Mouse (Mus musculus) testis, adult 2 months (tissue): ENCODE results near the gene Krt81.

ENCODE experiments used
- CTCF ChIP-seq: fragments of 200-500 bp; IDR thresholded peaks from 2 replicates; pipeline ENCODE4 v1.5.1; 2012; ENCODE audit warnings: low read depth, mild to moderate bottlenecking, inconsistent platforms, low read length, moderate library complexity; ENCODE audit not compliant: control insufficient read depth, insufficient read depth, insufficient replicate concordance
- POLR2A ChIP-seq: fragments of 200-500 bp; IDR thresholded peaks from 2 replicates; pipeline ENCODE4 v1.6.1; 2012; ENCODE audit warnings: low read depth, mild to moderate bottlenecking, inconsistent platforms, low read length, moderate library complexity; ENCODE audit not compliant: control insufficient read depth

DNA sequence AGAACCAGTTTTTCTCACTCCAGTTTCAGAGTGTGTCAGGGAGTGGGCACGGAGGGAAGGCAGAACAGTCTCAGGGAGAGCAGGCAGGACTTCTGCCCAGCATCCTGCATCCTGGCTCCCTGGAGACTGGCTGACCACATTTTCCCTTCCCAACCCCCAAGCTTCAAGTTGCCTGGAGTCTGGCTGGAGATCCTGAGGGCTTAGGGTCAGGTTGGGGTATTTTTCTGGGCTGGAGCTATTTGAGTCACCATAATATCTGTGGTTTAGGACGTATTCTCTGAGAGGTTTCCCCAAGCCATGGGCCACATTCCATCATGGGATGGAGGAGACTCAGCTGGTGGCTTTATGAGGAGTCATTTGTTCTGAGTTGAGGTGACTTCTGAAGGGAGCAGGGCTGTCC lies 8.3 kb downstream of the Krt81 start:
- TF ChIP-seq CTCF, result no peak
- no peak for TF ChIP-seq POLR2A
